Mouse (Mus musculus) embryo, embryonic 11.5 days (tissue): ENCODE measurements around the gene Kcna5.

Experiments
- DNase-seq: peaks from one replicate; pipeline ENCODE4 v3.0.0-alpha.2; 2012; ENCODE audit warnings: low read depth, low spot score

Kcna5 gene

GRCm38 (mm10) chr6:126536926-126537325, 1.7 kb upstream of the Kcna5 start:
- no peak for DNase-seq

- no peak for DNase-seq
Measured at GRCm38 (mm10) chr6:126535911-126536270, 679 bp upstream of the Kcna5 start.

GRCm38 (mm10) chr6:126534531-126535207, 543 bp downstream of the Kcna5 start:
- DNase-seq = no peak

- DNase-seq = no peak
Measured at GRCm38 (mm10) chr6:126531306-126531705, 3.9 kb downstream of the Kcna5 start.

- DNase-seq = no peak
Measured at GRCm38 (mm10) chr6:126530019-126530418, 5.2 kb downstream of the Kcna5 start.

- DNase-seq = no peak
Measured at GRCm38 (mm10) chr6:126514720-126515119, 20.5 kb downstream of the Kcna5 start.

GRCm38 (mm10) chr6:126513714-126514248, 21.4 kb downstream of the Kcna5 start:
- no peak for DNase-seq

- DNase-seq = no peak
Measured at GRCm38 (mm10) chr6:126513154-126513553, 22.1 kb downstream of the Kcna5 start.

- no peak for DNase-seq
Measured at GRCm38 (mm10) chr6:126508671-126509070, 26.5 kb downstream of the Kcna5 start.

GRCm38 (mm10) chr6:126503920-126504319, 31.3 kb downstream of the Kcna5 start:
- no peak for DNase-seq

GRCm38 (mm10) chr6:126502691-126503301, 32.4 kb downstream of the Kcna5 start:
- DNase-seq = no peak

GRCm38 (mm10) chr6:126500985-126501384, 34.2 kb downstream of the Kcna5 start:
- DNase-seq = no peak

GRCm38 (mm10) chr6:126500088-126500487, 35.1 kb downstream of the Kcna5 start:
- DNase-seq = peak; percentile 38

GRCm38 (mm10) chr6:126497878-126498277, 37.3 kb downstream of the Kcna5 start:
- no peak for DNase-seq

- DNase-seq = no peak
Measured at GRCm38 (mm10) chr6:126497173-126497839, 37.9 kb downstream of the Kcna5 start.

GRCm38 (mm10) chr6:126487136-126487535, 48.1 kb downstream of the Kcna5 start:
- no peak for DNase-seq

- no peak for DNase-seq
Measured at GRCm38 (mm10) chr6:126484887-126485286, 50.3 kb downstream of the Kcna5 start.

GRCm38 (mm10) chr6:126483264-126483867, 51.8 kb downstream of the Kcna5 start:
- no peak for DNase-seq
